Mouse (Mus musculus): Measurements from ENCODE around the gene Tmed1. TPM values are rescaled to one million over a fixed set of nuclear protein-coding genes. Genes with fewer than 3 reads are reported as not detected.
"Not testable (repeated sequence)": the region's sequence is repeated elsewhere in the genome, so short reads cannot be mapped to it uniquely, and the experiment has no call there.

Gene Tmed1
- polyA plus RNA-seq, 1 experiment from 2014 or later, result 133 TPM

DNA sequence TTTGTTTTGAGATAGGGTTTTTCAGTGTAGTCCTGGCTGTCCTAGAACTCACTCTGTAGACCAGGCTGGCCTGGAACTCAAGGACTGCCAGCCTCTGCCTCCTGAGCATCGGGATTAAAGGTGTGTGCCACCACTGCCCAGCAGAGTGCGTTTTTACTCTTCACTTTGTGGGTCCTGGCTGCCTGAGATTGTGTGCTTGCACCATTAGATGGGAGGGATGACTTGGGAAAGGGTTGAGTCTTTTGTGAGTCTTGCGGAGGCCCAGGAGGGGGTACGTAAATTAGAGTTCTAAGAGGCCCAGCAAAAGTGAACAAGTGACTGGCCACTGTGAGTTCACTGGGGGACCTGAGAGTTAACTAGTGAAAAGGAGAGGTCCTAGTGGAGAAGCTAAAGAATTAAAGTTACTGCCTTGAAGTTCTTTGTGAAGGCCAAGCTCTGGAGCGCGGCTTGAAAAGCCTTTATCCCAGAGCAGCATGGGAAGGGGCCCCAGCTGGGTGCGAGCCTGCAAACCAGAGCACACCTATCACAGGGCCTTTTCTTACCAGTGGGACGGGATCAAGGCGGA is 35.4 kb upstream of the Tmed1 start:
- peaks cover 10% of the 10 kb centered on the region; the same call in 1 of the 2 replicates for H3K36me3 ChIP-seq
- peaks cover 33% of the 10 kb centered on the region for H3K4me1 ChIP-seq
- peak; percentile 81 for ATAC-seq (replicated peaks; ENCODE audit: low FRiP score)
- peak overlapping the region; percentile 74 for H3K4me2 ChIP-seq
- H3K27me3 ChIP-seq, result no peaks in the 10 kb centered on the region
- H3K9ac ChIP-seq, result peak overlapping the region; percentile 51
- 7% methylated on average over 9 of the region's 9 CpGs for WGBS
- no peaks in the 10 kb centered on the region for H3K9me3 ChIP-seq (replicated peaks)
- H3K4me3 ChIP-seq (replicated peaks), result peak overlapping the region; percentile 86
- H3K27ac ChIP-seq, result peak overlapping the region; percentile 98

DNA sequence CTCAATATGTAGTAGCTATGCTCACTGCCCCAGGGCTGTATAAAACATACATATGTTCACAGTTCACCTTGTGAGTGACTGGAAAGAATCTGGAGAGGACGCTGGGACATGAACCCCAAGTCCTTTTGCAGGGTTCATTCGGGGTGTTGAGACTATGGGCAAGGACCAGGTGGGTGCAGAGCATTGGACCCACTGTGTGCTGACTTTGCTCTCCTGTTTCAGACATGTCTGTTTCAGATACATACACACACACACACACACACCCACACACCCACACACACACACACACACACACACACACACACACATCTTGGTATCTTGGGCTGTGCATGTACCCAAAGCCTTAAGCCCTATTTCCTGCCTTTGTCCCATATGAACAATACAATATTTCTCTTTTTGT is 31.9 kb upstream of the Tmed1 start:
- H3K4me2 ChIP-seq; H3K4me3 ChIP-seq (replicated peaks); H3K27me3 ChIP-seq; H3K9me3 ChIP-seq (replicated peaks); H3K9ac ChIP-seq; ATAC-seq (replicated peaks; ENCODE audit: low FRiP score); H3K36me3 ChIP-seq; H3K27ac ChIP-seq: not testable (repeated sequence)
- WGBS, result 94% methylated on average over 2 of the region's 2 CpGs
- H3K4me1 ChIP-seq, result peaks cover 18% of the 10 kb centered on the region

DNA sequence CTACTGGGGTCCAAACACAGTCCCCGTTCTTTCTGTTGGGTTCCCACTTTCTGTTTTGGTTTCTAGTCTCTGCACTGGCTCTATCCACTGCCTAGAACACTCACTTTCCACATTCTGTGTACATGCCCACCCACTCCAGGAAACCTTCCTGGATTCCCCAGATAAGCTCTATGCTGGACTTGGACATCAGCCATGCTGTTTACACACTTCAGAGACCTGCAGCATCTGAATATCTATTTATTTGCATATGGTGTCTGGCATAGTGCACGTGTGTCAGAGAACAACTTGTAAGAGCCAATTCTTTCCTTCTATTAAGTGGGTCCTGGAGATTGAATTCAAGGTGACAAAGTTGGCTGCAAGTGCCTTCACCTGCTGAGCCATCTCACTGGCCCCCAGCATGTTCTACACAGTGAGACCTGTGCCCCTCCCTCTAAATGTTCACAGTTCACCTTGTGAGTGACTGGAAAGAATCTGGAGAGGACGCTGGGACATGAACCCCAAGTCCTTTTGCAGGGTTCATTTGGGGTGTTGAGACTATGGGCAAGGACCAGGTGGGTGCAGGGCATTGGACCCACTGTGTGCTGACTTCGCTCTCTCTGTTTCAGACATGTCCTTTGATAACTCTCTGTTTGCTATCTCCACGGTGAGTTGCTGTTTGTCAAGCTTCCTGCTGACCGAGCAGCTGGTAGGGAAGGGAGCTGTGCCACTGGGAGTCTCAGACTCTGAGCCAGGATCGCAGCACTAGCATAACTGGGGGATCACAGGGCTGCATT is 30.1 kb upstream of the Tmed1 start:
- 84% methylated on average over 7 of the region's 7 CpGs for WGBS
- Histone ChIP-seq H3K4me2 (no peak overlapping the region), H3K9ac (no peak overlapping the region), H3K4me3 (replicated peaks) (no peak overlapping the region), H3K9me3 (replicated peaks) (no peaks in the 10 kb centered on the region), H3K27ac (no peak overlapping the region), H3K27me3 (no peaks in the 10 kb centered on the region), H3K36me3 (no peaks in the 10 kb centered on the region), H3K4me1 (peaks cover 17% of the 10 kb centered on the region)
- no peak for ATAC-seq (replicated peaks; ENCODE audit: low FRiP score)

DNA sequence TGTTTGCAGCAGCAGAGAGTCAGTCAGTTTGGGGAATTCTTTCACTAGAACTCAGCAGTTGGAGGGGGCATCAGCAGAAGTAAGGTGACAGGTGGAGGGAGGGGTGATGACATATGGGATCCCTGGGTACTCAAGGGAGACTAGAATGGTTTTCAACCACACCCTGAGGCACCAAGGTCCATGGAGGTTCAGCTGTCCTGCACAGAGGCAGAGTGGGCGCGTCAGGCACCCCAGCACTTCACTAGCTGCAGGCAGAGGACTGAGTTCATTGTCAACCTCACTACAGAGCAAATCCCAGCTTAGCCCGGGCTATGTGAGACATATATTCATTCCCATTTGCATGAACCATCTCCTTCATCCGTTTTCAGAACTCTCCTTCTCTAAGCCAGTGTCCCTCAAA is 27.0 kb upstream of the Tmed1 start:
- 63% methylated on average over 4 of the region's 4 CpGs for WGBS

DNA sequence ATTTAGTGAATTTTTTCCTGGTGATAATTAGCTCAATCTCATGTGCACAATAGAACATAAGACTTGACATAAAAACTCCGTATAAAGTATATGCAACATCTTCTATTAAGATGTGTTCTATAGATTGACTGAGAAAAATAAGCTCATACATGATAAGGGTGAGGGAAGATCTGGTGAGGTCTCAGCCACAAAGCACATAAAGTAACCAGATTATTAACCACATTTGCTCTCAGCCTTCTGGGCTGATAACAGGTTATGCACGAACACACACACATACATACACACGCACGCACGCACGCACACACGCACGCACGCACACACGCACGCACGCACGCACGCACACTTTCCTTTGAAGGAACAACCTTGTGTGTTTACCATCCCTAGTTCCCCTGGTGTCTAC is 26.4 kb upstream of the Tmed1 start:
- H3K9ac ChIP-seq, result no peak overlapping the region
- WGBS, result 90% methylated on average over 14 of the region's 14 CpGs
- H3K27ac ChIP-seq, result no peak overlapping the region
- H3K36me3 ChIP-seq, result no peaks in the 10 kb centered on the region
- ATAC-seq (replicated peaks; ENCODE audit: low FRiP score), result no peak
- H3K27me3 ChIP-seq, result no peaks in the 10 kb centered on the region
- H3K4me1 ChIP-seq, result peaks cover 6% of the 10 kb centered on the region; the same call in 1 of the 2 replicates
- H3K9me3 ChIP-seq (replicated peaks), result no peaks in the 10 kb centered on the region
- no peak overlapping the region for H3K4me2 ChIP-seq
- H3K4me3 ChIP-seq (replicated peaks), result no peak overlapping the region

More for the DNA sequence above, 27.0 kb upstream of the Tmed1 start:
- H3K27ac ChIP-seq, result no peak overlapping the region
- no peaks in the 10 kb centered on the region for H3K36me3 ChIP-seq
- no peak overlapping the region for H3K9ac ChIP-seq
- no peaks in the 10 kb centered on the region for H3K27me3 ChIP-seq
- no peaks in the 10 kb centered on the region for H3K9me3 ChIP-seq (replicated peaks)
- no peak overlapping the region for H3K4me3 ChIP-seq (replicated peaks)
- peaks cover 6% of the 10 kb centered on the region; the same call in 1 of the 2 replicates for H3K4me1 ChIP-seq
- no peak overlapping the region for H3K4me2 ChIP-seq
- no peak for ATAC-seq (replicated peaks; ENCODE audit: low FRiP score)

DNA sequence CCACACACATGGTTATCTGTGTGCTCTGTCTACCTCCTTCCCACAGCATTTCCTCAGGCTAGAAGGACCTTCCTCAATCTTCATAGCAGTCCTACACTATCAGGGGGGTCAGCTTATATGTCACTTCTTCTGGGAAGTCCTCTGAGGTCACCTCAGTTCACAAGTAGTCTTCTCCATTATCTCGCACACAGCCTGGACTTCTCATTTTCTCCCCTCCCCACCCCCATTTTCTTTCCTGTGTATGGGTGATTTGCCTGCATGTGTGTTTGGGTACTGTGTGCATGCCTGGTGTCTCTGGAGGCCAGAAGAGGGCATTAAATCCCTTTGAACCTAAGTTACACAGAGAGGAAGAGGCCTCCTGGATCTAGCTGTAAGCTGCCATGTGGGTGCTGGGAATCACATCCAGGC is 17.9 kb upstream of the Tmed1 start:
- 0 out of 2 replicates have a peak, but pooled peaks cover 6% of the 10 kb centered on the region for H3K4me1 ChIP-seq
- H3K27ac ChIP-seq, result no peak overlapping the region
- WGBS, result 59% methylated on average over 1 of the region's 1 CpGs
- no peak overlapping the region for H3K4me3 ChIP-seq (replicated peaks)
- H3K27me3 ChIP-seq, result no peaks in the 10 kb centered on the region
- no peak overlapping the region for H3K4me2 ChIP-seq
- no peaks in the 10 kb centered on the region for H3K9me3 ChIP-seq (replicated peaks)
- no peak overlapping the region for H3K9ac ChIP-seq
- no peaks in the 10 kb centered on the region for H3K36me3 ChIP-seq
- no peak for ATAC-seq (replicated peaks; ENCODE audit: low FRiP score)

DNA sequence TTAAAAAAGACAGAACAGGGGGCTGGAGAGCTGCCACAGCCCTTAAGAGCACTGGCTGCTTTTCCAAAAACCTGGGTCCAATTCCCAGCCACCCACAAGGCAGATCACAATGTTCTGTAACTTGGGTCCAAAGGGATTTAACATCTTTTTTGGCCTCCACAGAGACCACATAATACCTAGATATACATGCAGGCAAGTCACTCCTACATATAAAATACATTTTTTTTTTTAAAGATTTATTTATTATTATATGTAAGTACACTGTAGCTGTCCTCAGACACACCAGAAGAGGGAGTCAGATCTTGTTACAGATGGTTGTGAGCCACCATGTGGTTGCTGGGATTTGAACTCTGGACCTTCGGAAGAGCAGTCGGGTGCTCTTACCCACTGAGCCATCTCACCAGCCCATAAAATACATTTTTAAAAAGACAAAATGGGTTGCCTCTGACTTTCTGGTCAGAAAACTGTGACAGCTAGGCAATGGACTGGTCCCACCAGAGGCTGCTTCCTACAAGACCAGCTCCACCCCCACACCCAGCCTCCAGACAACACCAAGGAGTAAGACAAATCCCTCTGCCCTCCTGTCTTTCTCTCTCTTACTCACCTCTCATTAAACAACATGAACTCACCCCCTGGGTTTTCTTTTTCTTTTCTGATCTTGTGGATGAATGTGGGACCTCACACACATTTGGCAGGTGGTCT is 17.2 kb upstream of the Tmed1 start:
- Histone ChIP-seq H3K27ac (no peak overlapping the region), H3K36me3 (no peaks in the 10 kb centered on the region), H3K9ac (no peak overlapping the region), H3K4me2 (no peak overlapping the region), H3K4me3 (replicated peaks) (no peak overlapping the region), H3K4me1 (0 out of 2 replicates have a peak, but pooled peaks cover 6% of the 10 kb centered on the region), H3K27me3 (no peaks in the 10 kb centered on the region), H3K9me3 (replicated peaks) (no peaks in the 10 kb centered on the region)
- WGBS, result 94% methylated on average over 2 of the region's 2 CpGs
- no peak for ATAC-seq (replicated peaks; ENCODE audit: low FRiP score)

DNA sequence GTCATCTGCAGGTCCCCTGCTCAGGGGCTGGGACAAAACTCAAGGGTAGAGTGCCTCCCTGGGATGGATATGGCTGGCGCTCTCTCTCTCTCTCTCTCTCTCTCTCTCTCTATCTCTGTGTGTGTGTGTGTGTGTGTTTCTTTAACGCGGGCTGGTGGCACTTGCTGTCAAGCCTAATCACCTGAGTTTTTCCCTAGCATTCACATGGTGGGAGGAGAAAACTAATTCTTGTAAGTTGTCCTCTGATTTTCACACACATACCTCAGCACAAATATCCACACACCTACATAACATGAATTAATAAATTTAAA is 16.5 kb upstream of the Tmed1 start:
- H3K27ac ChIP-seq, result no peak overlapping the region
- H3K36me3 ChIP-seq, result no peaks in the 10 kb centered on the region
- 0 out of 2 replicates have a peak, but pooled peaks cover 6% of the 10 kb centered on the region for H3K4me1 ChIP-seq
- H3K4me3 ChIP-seq (replicated peaks), result no peak overlapping the region
- no peak for ATAC-seq (replicated peaks; ENCODE audit: low FRiP score)
- H3K27me3 ChIP-seq, result no peaks in the 10 kb centered on the region
- WGBS, result 79% methylated on average over 3 of the region's 3 CpGs
- H3K9me3 ChIP-seq (replicated peaks), result no peaks in the 10 kb centered on the region
- no peak overlapping the region for H3K4me2 ChIP-seq
- no peak overlapping the region for H3K9ac ChIP-seq

DNA sequence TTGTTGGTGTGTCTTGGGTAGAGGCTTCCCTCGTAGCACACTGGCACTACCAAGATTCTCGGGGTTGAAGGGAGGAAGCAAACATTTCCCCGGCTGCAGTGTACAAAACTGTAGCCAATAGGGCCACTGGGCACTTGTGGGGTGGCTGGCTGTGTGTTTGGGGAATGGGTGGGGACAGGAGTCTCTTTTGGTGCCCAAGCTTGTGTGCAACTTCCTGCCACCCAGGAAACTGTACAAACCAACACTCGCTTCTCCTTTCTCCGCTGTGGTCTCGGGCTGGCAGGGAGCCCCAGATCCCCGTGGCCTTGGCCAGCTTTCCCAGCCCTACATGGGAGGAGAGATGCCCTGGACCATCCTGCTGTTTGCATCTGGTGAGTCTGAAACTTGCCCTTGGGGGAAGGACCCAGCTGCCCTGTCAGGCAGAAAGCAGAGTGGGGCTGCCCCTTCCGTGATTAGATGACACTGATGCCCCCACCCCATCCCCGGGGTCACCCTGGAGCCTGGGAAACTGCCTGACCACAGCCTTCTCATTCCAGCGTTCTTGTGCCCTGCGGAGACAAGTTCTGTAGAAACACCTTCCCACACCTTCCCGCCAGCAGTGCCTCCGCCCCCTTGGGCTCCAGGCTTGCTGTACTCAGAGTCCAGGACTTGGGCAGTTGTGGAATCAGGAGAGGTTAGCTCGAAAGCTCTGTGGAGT is 16.0 kb upstream of the Tmed1 start, which contains the start of gene AB124611:
TSS of gene AB124611 (plus strand) at position 240 of the 697 bp plus-strand sequence.
- WGBS, result 65% methylated on average over 14 of the region's 14 CpGs
- Histone ChIP-seq H3K4me3 (replicated peaks) (no peak within 1 kb of the TSS), H3K9me3 (replicated peaks) (no peaks in the 10 kb centered on the region), H3K27me3 (no peaks in the 10 kb centered on the region), H3K9ac (0 out of 2 replicates have a peak within 1 kb of the TSS, but pooled peaks have one; percentile 17), H3K4me2 (no peak within 1 kb of the TSS), H3K36me3 (no peaks in the 10 kb centered on the region), H3K4me1 (0 out of 2 replicates have a peak, but pooled peaks cover 6% of the 10 kb centered on the region), H3K27ac (0 out of 2 replicates have a peak within 1 kb of the TSS, but pooled peaks have one; percentile 27)
- ATAC-seq (replicated peaks; ENCODE audit: low FRiP score), result no peak

DNA sequence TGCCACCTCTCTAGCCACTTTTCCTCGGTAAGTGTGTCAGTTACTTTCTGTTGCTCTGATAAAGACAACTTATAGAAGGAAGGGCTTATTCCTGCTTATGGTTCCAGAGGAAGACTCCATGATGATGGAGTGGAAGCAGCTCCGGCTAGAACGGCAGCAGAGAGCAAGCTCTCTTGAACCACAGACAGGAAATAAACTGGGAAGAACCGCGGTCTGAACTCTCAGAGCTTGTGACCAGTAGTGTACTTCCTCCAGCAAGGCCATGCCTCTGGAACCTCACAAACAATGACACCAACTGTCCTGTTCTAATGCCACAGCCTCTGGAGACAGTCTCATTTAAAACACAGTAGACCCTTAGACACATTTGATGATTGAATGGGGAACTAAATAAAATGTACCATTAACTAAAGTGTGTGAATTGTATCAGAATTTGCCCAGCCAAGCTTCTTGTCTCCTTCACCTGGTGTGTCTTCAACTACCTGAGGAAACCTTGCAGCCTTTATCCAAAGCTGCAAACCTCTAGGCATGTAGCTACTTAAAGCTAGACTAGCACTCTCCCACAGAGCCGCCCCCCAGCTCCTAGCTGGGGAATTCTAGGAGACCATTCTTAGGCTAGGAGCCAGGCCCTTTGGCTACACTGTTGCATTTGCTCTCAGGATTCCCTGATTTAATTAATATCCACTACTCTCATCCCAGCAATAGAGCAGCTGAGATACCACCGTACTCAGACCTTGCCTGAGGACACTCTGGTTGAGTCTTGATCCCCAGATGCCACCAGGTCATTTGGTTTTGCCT is 15.3 kb upstream of the Tmed1 start:
- H3K27me3 ChIP-seq, result no peaks in the 10 kb centered on the region
- 0 out of 2 replicates have a peak overlapping the region, but pooled peaks have one; percentile 17 for H3K9ac ChIP-seq
- no peaks in the 10 kb centered on the region for H3K36me3 ChIP-seq
- no peaks in the 10 kb centered on the region for H3K9me3 ChIP-seq (replicated peaks)
- H3K4me3 ChIP-seq (replicated peaks), result no peak overlapping the region
- 0 out of 2 replicates have a peak, but pooled peaks cover 6% of the 10 kb centered on the region for H3K4me1 ChIP-seq
- WGBS, result 77% methylated on average over 7 of the region's 7 CpGs
- H3K4me2 ChIP-seq, result no peak overlapping the region
- no peak for ATAC-seq (replicated peaks; ENCODE audit: low FRiP score)
- H3K27ac ChIP-seq, result 0 out of 2 replicates have a peak overlapping the region, but pooled peaks have one; percentile 27

DNA sequence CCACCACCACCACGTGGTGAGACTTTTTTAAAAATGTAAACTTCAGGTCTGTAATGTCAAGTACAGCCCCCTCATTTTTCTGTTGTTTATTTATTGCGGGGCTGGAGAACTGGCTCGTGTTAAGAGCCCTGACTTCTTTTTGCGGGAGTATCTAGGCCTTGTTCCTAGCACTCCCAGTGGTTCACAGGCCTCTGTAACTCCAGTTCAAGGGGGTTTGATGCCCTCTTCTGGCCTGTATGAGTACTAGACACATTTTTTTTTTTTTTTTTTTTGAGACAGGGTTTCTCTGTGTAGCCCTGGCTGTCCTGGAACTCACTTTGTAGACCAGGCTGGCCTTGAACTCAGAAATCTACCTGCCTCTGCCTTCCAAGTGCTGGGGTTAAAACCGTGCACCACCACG is 8.6 kb upstream of the Tmed1 start:
- not testable (repeated sequence) for H3K4me1 ChIP-seq; H3K27me3 ChIP-seq; H3K9ac ChIP-seq; H3K36me3 ChIP-seq; ATAC-seq (replicated peaks; ENCODE audit: low FRiP score); H3K27ac ChIP-seq; H3K4me2 ChIP-seq; H3K4me3 ChIP-seq (replicated peaks); H3K9me3 ChIP-seq (replicated peaks)
- WGBS, result 87% methylated on average over 6 of the region's 6 CpGs

Measured in kidney, embryonic 15.5 days (tissue).